Mouse (Mus musculus) adrenal gland, postnatal 25 days (tissue): ENCODE measurements at regions not wholly inside any gene's neighbourhood (a gene's known extent, or its start where the extent isn't known, plus 50 kb on each side); places are given as distances from the start of the nearest gene placed in this dataset.
"Not testable (repeated sequence)": the region's sequence is repeated elsewhere in the genome, so short reads cannot be mapped to it uniquely, and the experiment has no call there.

Experiments used
- DNase-seq: peaks from one replicate; pipeline ENCODE4 v3.0.0; 2021; ENCODE audit warnings: mixed read lengths

DNA sequence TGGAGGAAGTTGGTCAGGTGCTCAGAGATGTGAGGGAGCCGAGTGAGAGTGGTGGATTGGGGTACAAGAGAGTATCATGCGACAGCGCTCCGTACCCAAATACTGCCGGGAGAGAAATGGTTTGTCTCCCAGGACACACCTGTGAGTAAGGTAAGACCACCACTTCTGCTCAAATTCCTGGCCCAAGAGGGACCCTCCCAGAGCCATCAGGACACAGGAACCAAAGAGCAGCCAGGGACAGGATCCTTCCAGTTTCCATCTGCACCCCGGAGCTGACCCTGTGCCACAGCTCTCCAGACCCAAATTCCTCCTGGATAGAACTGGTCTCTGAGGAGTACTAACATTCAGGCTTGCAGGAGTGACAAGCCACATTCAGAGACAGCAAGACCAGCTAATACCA, 185.2 kb upstream of the Peli2 start:
- no peak for DNase-seq

GRCm38 (mm10) chr14:47937081-47937651, 183.5 kb upstream of the Peli2 start:
- DNase-seq, result no peak

GRCm38 (mm10) chr14:47939781-47940590, 180.6 kb upstream of the Peli2 start:
- no peak for DNase-seq

DNA sequence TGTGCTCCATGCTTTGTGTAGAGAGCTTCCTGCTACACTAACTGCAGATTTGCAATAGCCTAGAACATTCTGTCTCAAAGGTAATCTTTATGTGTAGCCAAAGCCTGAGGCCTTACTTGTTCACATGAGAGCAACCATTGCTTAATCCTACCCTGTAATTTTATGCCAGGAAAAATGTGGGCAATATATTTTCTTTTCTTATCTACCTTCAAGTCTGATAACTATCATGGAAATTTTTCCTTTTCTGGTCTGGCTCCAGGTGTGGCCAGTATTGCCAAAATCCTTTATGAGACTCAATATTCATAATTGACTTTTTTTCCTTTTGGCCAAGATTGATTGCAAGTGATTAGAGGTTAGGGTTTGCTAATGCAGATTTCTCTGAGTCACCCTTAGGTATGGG, 178.0 kb upstream of the Peli2 start:
- DNase-seq, result no peak

DNA sequence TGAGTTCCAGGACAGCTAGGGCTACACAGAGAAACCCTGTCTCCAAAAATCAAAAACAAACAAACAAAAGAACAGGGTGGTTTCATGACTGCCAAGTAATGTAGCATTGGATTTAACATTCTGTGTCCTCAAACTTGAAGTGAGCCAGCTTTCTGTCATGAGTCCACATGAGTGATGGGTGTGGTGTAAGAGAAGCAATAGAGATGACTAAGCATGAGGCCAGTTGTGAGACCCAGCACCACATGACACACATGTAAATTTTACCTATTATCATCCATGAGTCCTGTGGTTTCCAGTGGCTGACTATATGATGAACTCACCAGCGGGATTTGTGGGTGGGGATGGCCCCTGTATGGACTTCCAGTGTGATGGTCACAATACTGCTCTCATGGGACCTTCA, 176.0 kb upstream of the Peli2 start:
- no peak for DNase-seq

DNA sequence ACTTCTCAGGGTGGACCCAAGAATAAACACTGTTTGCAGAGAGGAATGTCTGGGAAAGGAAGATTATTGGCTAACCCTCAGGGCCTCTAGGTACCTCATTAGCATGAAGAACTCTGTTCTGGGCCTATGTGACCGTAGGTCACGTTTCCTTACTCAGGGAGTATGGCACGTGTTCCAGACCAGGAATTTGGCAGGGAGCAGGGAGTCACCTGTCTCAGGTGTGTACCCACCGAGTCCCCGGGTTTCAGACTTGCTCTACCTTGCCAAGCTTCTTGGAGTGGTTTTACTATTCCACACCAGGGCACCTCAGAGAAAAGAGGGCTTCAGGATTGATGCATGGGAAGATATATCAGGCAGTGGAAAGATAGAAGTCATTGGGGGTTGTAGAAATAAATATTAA, 169.6 kb upstream of the Peli2 start:
- DNase-seq, result no peak

DNA sequence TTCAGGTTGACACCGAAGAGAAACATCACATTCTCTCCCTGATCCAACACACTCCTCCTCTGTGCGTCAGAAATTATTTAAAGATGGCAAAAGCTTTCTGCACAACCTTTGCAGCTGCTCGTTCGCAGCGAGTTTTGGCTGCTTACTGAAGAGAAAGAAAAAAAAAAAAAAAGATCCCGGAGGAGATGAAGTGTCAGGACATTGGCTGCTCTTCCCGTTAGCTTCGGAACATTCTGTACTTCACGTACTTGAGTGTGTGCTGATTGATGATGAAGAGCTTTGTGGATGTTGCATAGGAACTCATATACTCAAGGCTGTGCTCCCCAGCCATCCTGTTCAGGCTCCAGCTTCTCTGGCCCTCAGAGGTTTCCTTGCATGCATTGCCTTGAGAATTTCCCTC, 162.5 kb upstream of the Peli2 start:
- no peak for DNase-seq

GRCm38 (mm10) chr14:47959366-47960280, 161.0 kb upstream of the Peli2 start:
- no peak for DNase-seq

- not testable (repeated sequence) for DNase-seq
These were observed 155.8 kb upstream of the Peli2 start for GRCm38 (mm10) chr14:47964806-47965205.

GRCm38 (mm10) chr14:47969871-47970270, 150.8 kb upstream of the Peli2 start:
- no peak for DNase-seq

DNA sequence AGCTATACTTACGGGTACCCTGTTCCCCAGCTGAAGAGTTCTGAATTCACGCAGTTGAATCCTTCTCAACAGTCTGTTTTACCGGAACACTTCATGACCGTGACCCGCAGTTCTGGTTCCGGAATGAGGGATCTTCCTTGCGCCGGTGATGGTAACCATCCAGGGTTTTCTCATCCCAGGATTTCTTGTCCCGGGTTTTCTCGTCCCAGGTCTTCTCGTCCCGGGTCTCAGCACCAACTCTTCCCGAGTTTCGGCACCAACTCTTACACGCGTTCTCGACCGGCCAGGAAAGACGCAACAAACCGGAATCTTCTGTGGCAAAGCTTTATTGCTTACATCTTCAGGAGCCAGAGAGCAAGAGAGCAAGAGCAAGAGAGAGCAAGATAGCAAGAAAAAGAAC, 147.5 kb upstream of the Peli2 start:
- DNase-seq, result not testable (repeated sequence)

DNA sequence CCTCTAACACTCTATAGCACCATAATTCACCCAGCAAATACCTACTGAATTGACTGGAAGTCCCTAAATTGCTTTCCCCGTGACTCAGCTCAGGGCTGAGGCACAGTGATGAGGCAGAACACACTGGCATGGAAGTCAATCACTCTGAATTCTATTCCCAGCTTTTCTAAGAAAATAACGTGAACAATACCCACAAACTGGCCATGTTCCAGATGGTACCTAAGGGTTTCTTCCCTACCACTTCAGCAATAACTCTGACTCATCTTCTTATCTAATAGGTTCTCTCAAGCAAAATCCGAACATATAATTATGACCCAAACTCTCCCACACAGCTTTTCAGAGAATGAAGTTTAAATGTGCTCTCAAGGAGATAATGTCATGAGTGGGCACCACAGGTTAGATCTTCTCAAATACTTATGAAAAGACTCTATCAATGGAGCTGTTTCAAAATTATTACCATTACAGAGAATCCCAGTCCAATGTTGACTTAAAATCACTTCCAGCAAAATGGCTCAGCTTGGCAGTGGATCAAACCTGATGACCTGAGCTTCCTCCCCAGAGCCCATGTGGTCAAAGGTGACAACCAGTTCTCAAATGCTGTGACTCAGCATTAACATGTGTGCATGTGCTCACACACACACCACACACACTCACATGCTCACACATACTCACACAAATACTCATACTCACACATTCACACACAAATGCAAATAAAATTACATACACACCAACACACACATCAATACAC, 137.5 kb upstream of the Peli2 start:
- no peak for DNase-seq

DNA sequence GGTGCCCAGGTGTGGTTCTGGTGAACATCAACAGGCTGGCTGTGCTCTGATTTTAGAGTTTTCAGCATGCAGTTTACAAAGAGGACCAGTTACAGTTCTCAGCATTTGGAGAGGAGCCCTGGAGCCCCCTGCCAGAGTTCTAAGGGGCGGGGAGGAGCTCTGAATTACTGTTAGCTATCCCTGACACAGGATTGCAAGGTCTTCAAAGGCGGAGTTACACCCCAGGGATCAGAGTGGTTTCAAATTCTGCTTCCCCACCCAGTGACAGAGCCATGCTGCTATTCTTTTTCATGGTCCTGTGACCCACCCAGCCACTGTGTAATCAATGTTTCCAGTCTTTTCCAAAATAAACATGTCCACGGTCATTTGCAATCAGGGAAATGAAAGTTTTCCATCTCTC, 134.1 kb upstream of the Peli2 start:
- DNase-seq, result no peak

GRCm38 (mm10) chr14:47986941-47987340, 133.7 kb upstream of the Peli2 start:
- DNase-seq, result no peak

DNA sequence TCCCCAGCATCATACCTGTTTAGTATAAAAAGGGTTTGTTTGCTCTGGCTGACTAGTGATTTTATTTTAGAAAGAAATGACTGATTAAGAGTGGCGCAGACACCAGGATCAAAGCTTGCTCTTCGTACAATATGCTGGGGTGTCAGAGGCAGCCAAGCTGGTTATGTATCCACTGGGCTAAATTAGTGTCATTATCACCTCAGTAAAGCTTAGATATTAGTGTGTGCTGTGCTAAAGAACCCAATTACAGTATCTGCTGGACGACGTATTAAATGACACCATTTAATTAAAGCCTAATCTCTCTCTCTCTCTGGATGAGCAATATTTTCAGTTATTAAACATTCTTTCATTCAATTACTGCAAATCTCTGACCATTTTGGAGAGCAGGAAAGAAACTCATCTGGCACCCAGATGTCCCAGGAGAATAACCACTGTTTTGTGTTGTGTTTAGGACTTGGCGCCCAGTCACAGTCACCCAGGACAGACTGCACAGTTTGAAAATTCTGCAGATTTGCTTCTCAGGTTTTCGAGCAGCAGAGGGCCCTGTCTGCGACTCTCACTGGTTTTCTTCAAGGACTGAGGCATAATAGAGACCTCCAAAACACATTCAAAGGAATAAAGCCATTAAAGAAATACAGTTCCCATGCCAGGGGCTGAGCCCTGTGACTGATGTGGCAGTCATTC, 133.1 kb upstream of the Peli2 start:
- DNase-seq, result no peak

DNA sequence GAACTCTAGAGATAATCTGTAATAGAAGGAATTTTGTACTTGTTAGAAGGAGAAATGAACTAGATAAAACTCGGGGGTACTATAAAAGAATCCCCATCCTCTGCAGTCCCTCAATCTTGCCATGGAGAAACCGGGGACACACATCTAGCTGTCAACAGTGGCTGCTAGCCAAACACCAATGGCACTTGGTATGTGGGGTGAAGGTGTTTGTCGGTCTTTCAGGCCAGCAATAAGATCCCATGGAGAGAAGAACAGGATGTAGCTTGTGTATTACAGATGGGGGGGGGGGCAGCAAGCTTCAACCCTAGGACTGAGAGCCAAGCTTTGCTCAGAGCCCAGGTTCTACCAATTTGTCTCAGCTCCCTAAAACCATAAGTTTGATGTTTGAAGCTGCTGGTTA, 132.5 kb upstream of the Peli2 start:
- DNase-seq, result no peak

GRCm38 (mm10) chr14:47989315-47989714, 131.3 kb upstream of the Peli2 start:
- DNase-seq, result peak; percentile 26

DNA sequence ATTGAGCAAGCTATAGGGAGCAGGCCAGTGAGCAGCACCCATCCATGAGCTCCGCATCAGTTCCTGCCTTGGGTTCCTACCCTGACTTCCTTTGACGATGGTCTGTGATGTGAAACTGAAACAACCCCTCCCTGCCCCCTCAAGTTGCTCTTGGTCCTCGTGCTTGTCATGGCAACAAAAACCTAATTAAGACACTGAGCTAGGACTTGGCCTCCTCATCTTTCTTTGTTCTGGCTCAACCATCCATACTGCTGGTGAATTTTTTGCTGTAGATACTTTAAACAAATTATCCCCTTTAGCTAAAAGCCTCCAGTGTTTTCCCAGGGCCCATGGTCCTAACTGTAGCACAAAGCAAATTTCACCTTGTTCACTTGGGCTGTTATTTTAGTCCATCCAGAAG, 129.9 kb upstream of the Peli2 start:
- no peak for DNase-seq

DNA sequence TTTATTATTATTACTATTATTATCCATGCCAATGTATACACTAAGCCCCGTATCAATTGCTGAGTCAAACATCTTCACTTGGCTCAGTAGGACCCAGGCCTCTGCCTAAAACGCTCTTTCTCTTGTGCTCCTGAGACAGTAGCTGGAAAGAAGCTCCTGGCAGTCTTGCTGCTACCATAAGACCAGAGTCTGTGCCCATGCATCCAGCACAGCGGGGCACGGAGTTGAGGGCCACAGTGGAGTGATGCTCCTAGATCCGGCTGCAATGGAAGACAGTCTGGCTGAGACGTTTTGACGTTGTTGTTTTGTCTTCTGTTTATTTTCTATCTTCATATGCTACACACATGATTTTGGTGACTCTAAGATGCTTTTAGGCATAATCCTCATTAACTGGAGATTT, 129.1 kb upstream of the Peli2 start:
- DNase-seq, result no peak

GRCm38 (mm10) chr14:47992091-47992490, 128.5 kb upstream of the Peli2 start:
- no peak for DNase-seq

DNA sequence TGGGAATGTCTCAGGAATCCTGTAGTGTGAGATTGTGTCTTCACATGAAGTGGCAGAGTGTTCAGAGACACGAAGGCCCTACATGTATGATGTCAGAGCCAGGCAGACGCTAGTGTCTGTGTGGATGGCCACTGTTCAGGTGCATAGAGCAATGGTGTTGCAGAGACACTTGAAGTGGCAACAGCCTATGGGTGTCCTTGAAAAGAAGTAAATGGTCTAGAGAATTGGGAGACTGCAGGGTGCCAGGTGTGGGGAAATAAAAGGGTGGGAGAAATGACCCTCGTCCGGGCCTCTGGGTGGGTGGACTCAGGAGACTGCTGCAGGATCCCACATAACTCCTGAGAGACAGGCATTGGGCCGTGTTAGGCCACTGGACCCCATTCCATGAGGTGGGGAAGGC, 127.8 kb upstream of the Peli2 start:
- DNase-seq, result no peak

- DNase-seq, result no peak
These were observed 121.7 kb upstream of the Peli2 start for GRCm38 (mm10) chr14:47998936-47999335.
